Mouse (Mus musculus): Measurements from ENCODE around the gene Ehhadh.

- TF ChIP-seq CTCF (IDR thresholded peaks at IDR 0.05) (no peak), EP300 (IDR thresholded peaks at IDR 0.05) (no peak)
Measured at GRCm38 (mm10) chr16:21815669-21816010, 28.0 kb upstream of the Ehhadh start.
